Mouse (Mus musculus) liver, postnatal 0 days (tissue): ENCODE data around the gene Apoa4. TPM values are rescaled to one million over a fixed set of nuclear protein-coding genes. Genes with fewer than 3 reads are reported as not detected.

Experiments
- ATAC-seq: fragments of 200-750 bp; cut with Nextera tagmentation; 2 replicates; pipeline ENCODE4 v1.8.0; 2017; ENCODE audit warnings: mild to moderate bottlenecking, moderate library complexity
- DNase-seq: peaks from one replicate; pipeline ENCODE4 v3.0.0-alpha.2; 2016
- H3K27ac ChIP-seq: fragments of 300-500 bp; sonication (generic); 2 replicates; pipeline ENCODE4 v1.5.1; 2014; ENCODE audit warnings: antibody characterized with exemption, moderate library complexity, mild to moderate bottlenecking, low read depth
- H3K27me3 ChIP-seq: fragments of 300-500 bp; sonication (generic); 2 replicates; pipeline ENCODE4 v1.6.1; 2014; ENCODE audit warnings: low read length, control low read depth, mixed read lengths; ENCODE audit not compliant: insufficient read depth
- H3K36me3 ChIP-seq: fragments of 300-500 bp; sonication (generic); replicated peaks from 2 replicates; pipeline ENCODE4 v1.6.1; 2014; ENCODE audit warnings: mild to moderate bottlenecking, control low read depth, low read length, moderate library complexity, mixed read lengths; ENCODE audit not compliant: insufficient read depth
- H3K4me1 ChIP-seq: fragments of 300-500 bp; sonication (generic); 2 replicates; pipeline ENCODE4 v1.6.1; 2014; ENCODE audit warnings: antibody characterized with exemption, mild to moderate bottlenecking, control low read depth; ENCODE audit not compliant: insufficient read depth
- H3K4me2 ChIP-seq: fragments of 300-500 bp; sonication (generic); 2 replicates; pipeline ENCODE4 v1.6.1; 2014; ENCODE audit warnings: low read depth, mild to moderate bottlenecking, low read length, moderate library complexity, mixed read lengths
- H3K4me3 ChIP-seq: fragments of 300-500 bp; sonication (generic); 2 replicates; pipeline ENCODE4 v1.5.1; 2014; ENCODE audit warnings: low read depth, low read length
- H3K9ac ChIP-seq: fragments of 300-500 bp; sonication (generic); replicated peaks from 2 replicates; pipeline ENCODE4 v1.6.1; 2014; ENCODE audit warnings: mild to moderate bottlenecking, moderate library complexity
- H3K9me3 ChIP-seq: fragments of 300-500 bp; sonication (generic); 2 replicates; pipeline ENCODE4 v1.6.1; 2016; ENCODE audit warnings: mild to moderate bottlenecking, control low read depth, low read length, mixed read lengths
- CTCF ChIP-seq: sonication (generic); IDR thresholded peaks from 2 replicates; pipeline ENCODE4 v1.5.1; 2016; ENCODE audit warnings: antibody characterized with exemption, low read depth
- EP300 ChIP-seq: IDR thresholded peaks from 2 replicates; pipeline ENCODE4 v1.6.1; 2016; ENCODE audit warnings: antibody characterized with exemption, low read depth, mild to moderate bottlenecking
- WGBS: fragments of 180-500 bp; shearing (Covaris S2); extraction: QIAGEN DNeasy Blood & Tissue Kit; methylation state at CpG from one replicate; pipeline ENCODE4 v1.1.7; 2014; ENCODE audit not compliant: insufficient replicate concordance; 5-methylcytosine and 5-hydroxymethylcytosine counted together
- polyA plus RNA-seq: library from polyadenylated mRNA; unstranded; fragments of >200 nt; fragmentation: Nextera tagmentation; extraction: Ambion mirVana; gene quantifications from 2 replicates; pipeline ENCODE4 v1.2.1, GENCODE M21; 2015

The Apoa4 gene
- polyA plus RNA-seq, 1 experiment from 2014 or later: 423 TPM

- ATAC-seq (no peak), DNase-seq (no peak)
- Histone ChIP-seq H3K4me1 (peaks cover 24% of the 10 kb centered on the region), H3K27me3 (no peaks in the 10 kb centered on the region), H3K9ac (no peak overlapping the region), H3K27ac (no peak overlapping the region), H3K4me2 (no peak overlapping the region), H3K36me3 (peaks cover 47% of the 10 kb centered on the region), H3K4me3 (no peak overlapping the region), H3K9me3 (no peaks in the 10 kb centered on the region)
- WGBS: 86% methylated on average over 12 of the region's 12 CpGs
- TF ChIP-seq CTCF (no peak), EP300 (no peak)
Measured at GRCm38 (mm10) chr9:46210473-46210872, 30.0 kb upstream of the Apoa4 start.

- Histone ChIP-seq H3K9ac (no peak overlapping the region), H3K9me3 (no peaks in the 10 kb centered on the region), H3K4me3 (no peak overlapping the region), H3K27me3 (no peaks in the 10 kb centered on the region), H3K27ac (peak overlapping the region; percentile 95; the same call in 1 of the 2 replicates), H3K4me2 (no peak overlapping the region), H3K36me3 (peaks cover 38% of the 10 kb centered on the region), H3K4me1 (peaks cover 29% of the 10 kb centered on the region)
- TF ChIP-seq CTCF: no peak
- no peak for TF ChIP-seq EP300
- ATAC-seq (no peak), DNase-seq (no peak)
- WGBS: 76% methylated on average over 4 of the region's 4 CpGs
Measured at GRCm38 (mm10) chr9:46214276-46214675, 26.2 kb upstream of the Apoa4 start.

- 60% methylated on average over 10 of the region's 10 CpGs for WGBS
- ATAC-seq (no peak), DNase-seq (no peak)
- H3K36me3 ChIP-seq: peaks cover 33% of the 10 kb centered on the region
- no peak overlapping the region for H3K4me3 ChIP-seq
- H3K27ac ChIP-seq: peak overlapping the region; percentile 95
- no peak overlapping the region for H3K4me2 ChIP-seq
- no peaks in the 10 kb centered on the region for H3K9me3 ChIP-seq
- no peaks in the 10 kb centered on the region for H3K27me3 ChIP-seq
- H3K9ac ChIP-seq: peak overlapping the region; percentile 16; the same call in 1 of the 2 replicates
- H3K4me1 ChIP-seq: peaks cover 29% of the 10 kb centered on the region
- TF ChIP-seq EP300 (no peak), CTCF (no peak)
Measured at GRCm38 (mm10) chr9:46214946-46215337, 25.6 kb upstream of the Apoa4 start.

- ATAC-seq: peak; percentile 81
- Histone ChIP-seq H3K27ac (peak overlapping the region; percentile 95), H3K4me2 (peak overlapping the region; percentile 26), H3K36me3 (peaks cover 34% of the 10 kb centered on the region), H3K27me3 (no peaks in the 10 kb centered on the region), H3K9me3 (no peaks in the 10 kb centered on the region), H3K9ac (peak overlapping the region; percentile 32; the same call in 1 of the 2 replicates), H3K4me3 (no peak overlapping the region), H3K4me1 (peaks cover 29% of the 10 kb centered on the region)
- 26% methylated on average over 11 of the region's 11 CpGs for WGBS
- peak; percentile 64 for DNase-seq
- TF ChIP-seq CTCF (no peak), EP300 (peak; percentile 85)
Measured at GRCm38 (mm10) chr9:46215338-46216322, 24.9 kb upstream of the Apoa4 start.

GRCm38 (mm10) chr9:46216744-46217470 lies 23.6 kb upstream of the Apoa4 start:
- peak; percentile 37 for DNase-seq
- no peak overlapping the region for H3K4me3 ChIP-seq
- peak overlapping the region; percentile 32; the same call in 1 of the 2 replicates for H3K9ac ChIP-seq
- WGBS: 77% methylated on average over 13 of the region's 13 CpGs
- H3K4me1 ChIP-seq: peaks cover 29% of the 10 kb centered on the region
- H3K27me3 ChIP-seq: no peaks in the 10 kb centered on the region
- peak; percentile 73 for ATAC-seq
- H3K27ac ChIP-seq: peak overlapping the region; percentile 95
- peaks cover 37% of the 10 kb centered on the region for H3K36me3 ChIP-seq
- no peaks in the 10 kb centered on the region for H3K9me3 ChIP-seq
- no peak for TF ChIP-seq CTCF
- no peak for TF ChIP-seq EP300
- H3K4me2 ChIP-seq: no peak overlapping the region

GRCm38 (mm10) chr9:46218176-46218575 lies 22.3 kb upstream of the Apoa4 start:
- Histone ChIP-seq H3K4me1 (peaks cover 29% of the 10 kb centered on the region), H3K27me3 (no peaks in the 10 kb centered on the region), H3K4me3 (no peak overlapping the region), H3K4me2 (no peak overlapping the region), H3K27ac (no peak overlapping the region), H3K36me3 (peaks cover 37% of the 10 kb centered on the region), H3K9ac (no peak overlapping the region), H3K9me3 (no peaks in the 10 kb centered on the region)
- TF ChIP-seq CTCF (no peak), EP300 (no peak)
- ATAC-seq (no peak), DNase-seq (no peak)
- WGBS: 56% methylated on average over 9 of the region's 9 CpGs
